Mouse (Mus musculus): ENCODE measurements at regions not wholly inside any gene's neighbourhood (a gene's known extent, or its start where the extent isn't known, plus 50 kb on each side); places are given as distances from the start of the nearest gene placed in this dataset.

GRCm38 (mm10) chr2:147454362-147455257 lies 92.9 kb downstream of the Pax1 start:
- DNase-seq = no peak

Data from adrenal gland, postnatal 25 days (tissue).